Mouse (Mus musculus) MEL (cell line): ENCODE results near the gene Gclc.

ENCODE experiments used
- GABPA ChIP-seq: IDR thresholded peaks from 2 replicates; pipeline ENCODE4 v1.6.1; 2012; ENCODE audit warnings: low read depth, mild to moderate bottlenecking, inconsistent platforms, low read length, improper control_type of control experiment, moderate library complexity
- MAX ChIP-seq: IDR thresholded peaks from 2 replicates; pipeline ENCODE4 v1.6.1; 2011; ENCODE audit warnings: low read length, improper control_type of control experiment
- TCF12 ChIP-seq: IDR thresholded peaks from 2 replicates; pipeline ENCODE4 v1.6.1; 2014; ENCODE audit warnings: low read depth, mild to moderate bottlenecking, inconsistent platforms, low read length, improper control_type of control experiment, moderate library complexity

- TF ChIP-seq MAX (no peak), TCF12 (no peak), GABPA (no peak)
Observed at GRCm38 (mm10) chr9:77771330-77771729, 17.0 kb downstream of the Gclc start.
